Mouse (Mus musculus): ENCODE measurements around the gene Mtrr. TPM values are rescaled to one million over a fixed set of nuclear protein-coding genes. Genes with fewer than 3 reads are reported as not detected.

Mtrr gene
- polyA plus RNA-seq (2016; fragmentation: Nextera tagmentation; extraction: Ambion mirVana), result 28.9 and 32.1 TPM in 2 replicates

DNA sequence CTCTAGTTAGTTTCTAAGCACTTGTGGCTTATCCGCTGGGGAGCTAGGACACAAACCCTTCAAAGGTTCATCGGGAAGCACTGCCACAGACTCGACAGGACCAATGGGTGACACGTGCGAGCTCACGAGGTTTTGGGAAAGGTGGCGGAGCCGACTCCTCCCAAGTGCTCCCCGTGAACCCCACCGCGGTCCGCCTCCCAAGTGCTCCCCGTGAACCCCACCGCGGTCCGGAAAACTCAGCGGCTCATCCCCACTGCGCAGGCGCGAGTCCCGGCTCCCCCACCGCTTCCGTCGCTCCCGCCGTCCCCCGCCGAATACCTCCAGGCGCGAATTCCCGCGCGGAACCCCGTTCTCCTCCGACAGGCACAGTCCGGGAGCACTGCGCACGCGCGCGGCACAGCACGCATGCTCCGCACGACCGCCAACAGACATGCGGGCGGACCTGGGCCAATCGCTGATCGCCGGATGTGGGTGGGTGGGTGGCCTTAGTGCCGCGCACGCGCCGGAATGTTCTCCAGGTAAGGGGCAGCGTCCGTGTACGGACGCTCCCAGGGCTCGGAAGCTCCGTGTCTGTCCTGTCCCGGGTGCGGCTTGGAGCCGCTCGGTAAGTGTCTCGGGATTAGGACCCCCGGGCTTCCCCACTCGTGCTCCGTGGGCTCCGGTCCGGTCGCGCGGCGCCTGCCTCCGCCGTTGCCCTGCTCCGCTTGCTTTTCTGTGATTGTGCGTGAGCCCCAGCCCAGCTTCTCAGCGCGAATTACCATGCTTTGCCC, at the start of gene Mtrr, which contains the start of gene Fastkd3:
Mtrr (minus strand) TSS at position 403 of the 770 bp plus-strand sequence.
Fastkd3 (plus strand) TSS at position 488 of the 770 bp plus-strand sequence.
- Histone ChIP-seq H3K36me3 (peaks cover 56% of the 10 kb centered on the region), H3K9me3 (no peaks in the 10 kb centered on the region), H3K4me3 (peak within 1 kb of the TSS; percentile 84), H3K27me3 (ENCODE audit: insufficient read depth, poor library complexity, severe bottlenecking) (no peaks in the 10 kb centered on the region), H3K4me1 (peaks cover 7% of the 10 kb centered on the region), H3K27ac (peak within 1 kb of the TSS; percentile 90)
- WGBS, result under 1% methylated on average over 81 of the region's 81 CpGs
- peak; percentile 99 for DNase-seq (ENCODE audit: low spot score)

GRCm38 (mm10) chr13:68627041-68627440, 45.1 kb upstream of the Mtrr start:
- H3K27ac ChIP-seq, result no peak overlapping the region
- no peak overlapping the region for H3K4me3 ChIP-seq
- no peaks in the 10 kb centered on the region for H3K27me3 ChIP-seq (ENCODE audit: insufficient read depth, poor library complexity, severe bottlenecking)
- H3K9me3 ChIP-seq, result 0 out of 2 replicates have a peak, but pooled peaks cover 2% of the 10 kb centered on the region
- H3K4me1 ChIP-seq, result no peaks in the 10 kb centered on the region
- 67% methylated on average over 3 of the region's 3 CpGs for WGBS
- no peak for DNase-seq (ENCODE audit: low spot score)
- H3K36me3 ChIP-seq, result no peaks in the 10 kb centered on the region

- H3K27me3 ChIP-seq (ENCODE audit: insufficient read depth, poor library complexity, severe bottlenecking), result no peaks in the 10 kb centered on the region
- 56% methylated on average over 6 of the region's 6 CpGs for WGBS
Observed at GRCm38 (mm10) chr13:68622792-68623191, 40.8 kb upstream of the Mtrr start.

GRCm38 (mm10) chr13:68607652-68608405, 25.9 kb upstream of the Mtrr start:
- H3K4me3 ChIP-seq, result peak overlapping the region; percentile 27; the same call in 1 of the 2 replicates
- H3K27me3 ChIP-seq (ENCODE audit: insufficient read depth, poor library complexity, severe bottlenecking), result no peaks in the 10 kb centered on the region
- H3K36me3 ChIP-seq, result no peaks in the 10 kb centered on the region
- DNase-seq (ENCODE audit: low spot score), result no peak
- WGBS, result 46% methylated on average over 21 of the region's 21 CpGs
- H3K9me3 ChIP-seq, result no peaks in the 10 kb centered on the region
- no peak overlapping the region for H3K27ac ChIP-seq
- peaks cover 12% of the 10 kb centered on the region; the same call in 1 of the 2 replicates for H3K4me1 ChIP-seq

More at GRCm38 (mm10) chr13:68622792-68623191, 40.8 kb upstream of the Mtrr start:
- DNase-seq (ENCODE audit: low spot score), result no peak
- Histone ChIP-seq H3K27ac (no peak overlapping the region), H3K36me3 (no peaks in the 10 kb centered on the region), H3K9me3 (no peaks in the 10 kb centered on the region), H3K4me1 (no peaks in the 10 kb centered on the region), H3K4me3 (no peak overlapping the region)

- no peaks in the 10 kb centered on the region for H3K36me3 ChIP-seq
- WGBS, result under 1% methylated on average over 11 of the region's 11 CpGs
- peak overlapping the region; percentile 67 for H3K27ac ChIP-seq
- H3K9me3 ChIP-seq, result no peaks in the 10 kb centered on the region
- H3K4me1 ChIP-seq, result peaks cover 18% of the 10 kb centered on the region; the same call in 1 of the 2 replicates
- peak overlapping the region; percentile 51 for H3K4me3 ChIP-seq
- H3K27me3 ChIP-seq (ENCODE audit: insufficient read depth, poor library complexity, severe bottlenecking), result no peaks in the 10 kb centered on the region
- DNase-seq (ENCODE audit: low spot score), result peak; percentile 85
Observed at GRCm38 (mm10) chr13:68605689-68606126, 23.8 kb upstream of the Mtrr start.

GRCm38 (mm10) chr13:68603085-68603484, 21.1 kb upstream of the Mtrr start:
- Histone ChIP-seq H3K27me3 (ENCODE audit: insufficient read depth, poor library complexity, severe bottlenecking) (0 out of 2 replicates have a peak, but pooled peaks cover 4% of the 10 kb centered on the region), H3K4me1 (peaks cover 15% of the 10 kb centered on the region; the same call in 1 of the 2 replicates), H3K4me3 (no peak overlapping the region), H3K9me3 (no peaks in the 10 kb centered on the region), H3K36me3 (no peaks in the 10 kb centered on the region), H3K27ac (no peak overlapping the region)
- DNase-seq (ENCODE audit: low spot score), result no peak
- WGBS, result 71% methylated on average over 6 of the region's 6 CpGs

DNA sequence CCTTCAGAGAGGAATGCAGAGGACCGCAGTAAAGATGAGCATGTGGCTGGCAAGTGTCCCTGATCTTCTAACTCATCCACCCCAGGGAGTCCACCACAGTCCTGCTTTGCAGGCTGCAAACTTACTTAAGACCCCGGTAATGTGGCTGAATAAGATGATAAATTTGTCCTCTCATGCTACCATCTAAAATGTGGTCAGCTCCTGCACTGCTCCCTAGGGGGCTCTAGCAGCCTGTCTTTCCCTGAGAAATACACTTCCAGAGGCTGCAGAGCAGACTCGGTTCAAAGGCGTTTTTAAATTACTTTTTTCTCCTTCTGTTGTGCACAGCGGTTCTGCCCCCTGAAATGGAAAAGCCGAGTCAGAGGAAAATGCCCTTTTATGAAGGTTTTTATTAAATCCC, 19.2 kb upstream of the Mtrr start:
- DNase-seq (ENCODE audit: low spot score), result no peak
- H3K36me3 ChIP-seq, result no peaks in the 10 kb centered on the region
- no peaks in the 10 kb centered on the region for H3K9me3 ChIP-seq
- H3K4me1 ChIP-seq, result peaks cover 19% of the 10 kb centered on the region; the same call in 1 of the 2 replicates
- no peak overlapping the region for H3K4me3 ChIP-seq
- peaks cover 20% of the 10 kb centered on the region; the same call in 1 of the 2 replicates for H3K27me3 ChIP-seq (ENCODE audit: insufficient read depth, poor library complexity, severe bottlenecking)
- WGBS, result 31% methylated on average over 6 of the region's 6 CpGs
- no peak overlapping the region for H3K27ac ChIP-seq

DNA sequence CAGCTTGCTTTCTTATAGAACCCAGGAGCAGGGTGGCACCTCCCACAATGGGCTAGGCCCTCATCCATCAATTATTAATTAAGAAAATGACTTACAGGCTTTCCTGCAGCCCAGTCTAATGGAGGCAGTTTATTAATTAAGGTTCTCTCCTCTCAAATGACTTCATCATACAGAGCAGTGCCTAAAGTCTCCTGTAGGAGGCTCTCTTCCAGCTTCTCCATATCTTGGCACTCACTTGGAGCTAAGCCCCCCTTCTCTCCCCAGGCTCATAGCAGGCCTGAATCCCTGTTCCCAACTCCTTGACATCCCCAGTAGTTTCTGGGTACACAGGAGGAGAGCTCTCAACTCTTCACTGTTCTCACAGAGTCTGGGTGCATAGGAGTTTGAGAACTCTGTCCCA, 17.0 kb upstream of the Mtrr start:
- Histone ChIP-seq H3K9me3 (no peaks in the 10 kb centered on the region), H3K27ac (no peak overlapping the region), H3K36me3 (no peaks in the 10 kb centered on the region), H3K27me3 (ENCODE audit: insufficient read depth, poor library complexity, severe bottlenecking) (peaks cover 20% of the 10 kb centered on the region; the same call in 1 of the 2 replicates), H3K4me1 (peaks cover 14% of the 10 kb centered on the region; the same call in 1 of the 2 replicates), H3K4me3 (no peak overlapping the region)
- DNase-seq (ENCODE audit: low spot score), result no peak

GRCm38 (mm10) chr13:68597667-68598066, 15.7 kb upstream of the Mtrr start:
- Histone ChIP-seq H3K27ac (no peak overlapping the region), H3K4me3 (peak overlapping the region; percentile 43), H3K27me3 (ENCODE audit: insufficient read depth, poor library complexity, severe bottlenecking) (peaks cover 20% of the 10 kb centered on the region; the same call in 1 of the 2 replicates), H3K9me3 (no peaks in the 10 kb centered on the region), H3K36me3 (peaks cover 7% of the 10 kb centered on the region), H3K4me1 (peaks cover 14% of the 10 kb centered on the region; the same call in 1 of the 2 replicates)
- 9% methylated on average over 13 of the region's 13 CpGs for WGBS
- DNase-seq (ENCODE audit: low spot score), result no peak

GRCm38 (mm10) chr13:68597199-68597598, 15.2 kb upstream of the Mtrr start, which contains the start of gene 1700001L19Rik:
TSS of gene 1700001L19Rik (plus strand) at chr13:68597421.
- H3K4me1 ChIP-seq, result peaks cover 14% of the 10 kb centered on the region; the same call in 1 of the 2 replicates
- H3K36me3 ChIP-seq, result peaks cover 12% of the 10 kb centered on the region
- no peak for DNase-seq (ENCODE audit: low spot score)
- peaks cover 20% of the 10 kb centered on the region; the same call in 1 of the 2 replicates for H3K27me3 ChIP-seq (ENCODE audit: insufficient read depth, poor library complexity, severe bottlenecking)
- WGBS, result 16% methylated on average over 10 of the region's 10 CpGs
- H3K27ac ChIP-seq, result no peak within 1 kb of the TSS
- H3K4me3 ChIP-seq, result peak within 1 kb of the TSS; percentile 43
- no peaks in the 10 kb centered on the region for H3K9me3 ChIP-seq

- H3K9me3 ChIP-seq, result no peaks in the 10 kb centered on the region
- H3K36me3 ChIP-seq, result peaks cover 46% of the 10 kb centered on the region
- peaks cover 9% of the 10 kb centered on the region; the same call in 1 of the 2 replicates for H3K4me1 ChIP-seq
- 68% methylated on average over 1 of the region's 1 CpGs for WGBS
- H3K27me3 ChIP-seq (ENCODE audit: insufficient read depth, poor library complexity, severe bottlenecking), result peaks cover 20% of the 10 kb centered on the region; the same call in 1 of the 2 replicates
- no peak overlapping the region for H3K4me3 ChIP-seq
- no peak for DNase-seq (ENCODE audit: low spot score)
- no peak overlapping the region for H3K27ac ChIP-seq
Observed at GRCm38 (mm10) chr13:68593797-68594196, 11.8 kb upstream of the Mtrr start.

DNA sequence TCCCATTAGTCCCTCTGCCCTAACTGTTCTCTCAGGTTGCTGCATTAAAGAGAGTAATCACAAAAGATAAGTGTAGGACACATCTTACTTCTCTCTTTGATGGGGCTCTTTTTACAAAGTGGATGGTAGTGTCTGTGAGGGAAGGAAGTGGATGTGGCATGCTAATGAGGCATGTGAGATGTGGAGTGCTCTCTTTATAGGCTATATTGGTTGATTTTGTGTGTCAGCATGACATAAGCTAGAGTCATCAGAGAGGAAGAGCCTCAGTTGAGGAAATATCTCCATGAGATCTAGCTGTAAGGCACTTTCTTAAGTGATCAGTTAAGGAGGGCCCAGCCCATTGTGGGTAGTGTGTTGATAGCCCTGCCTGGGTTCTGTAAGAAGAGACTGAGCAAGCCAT, 6.4 kb upstream of the Mtrr start:
- Histone ChIP-seq H3K27ac (no peak overlapping the region), H3K4me1 (no peaks in the 10 kb centered on the region), H3K27me3 (ENCODE audit: insufficient read depth, poor library complexity, severe bottlenecking) (no peaks in the 10 kb centered on the region), H3K4me3 (no peak overlapping the region), H3K9me3 (no peaks in the 10 kb centered on the region), H3K36me3 (peaks cover 98% of the 10 kb centered on the region)
- DNase-seq (ENCODE audit: low spot score), result no peak

All from heart, embryonic 10.5 days (tissue).